Mouse (Mus musculus) liver, embryonic 14.5 days (tissue): ENCODE measurements around the gene Taf10.

Experiments
- CTCF ChIP-seq: IDR thresholded peaks from 2 replicates; pipeline ENCODE4 v1.5.1; 2016; ENCODE audit warnings: antibody characterized with exemption, low read depth, control low read depth
- EP300 ChIP-seq: IDR thresholded peaks from 2 replicates; pipeline ENCODE4 v1.6.1; 2016; ENCODE audit warnings: antibody characterized with exemption, low read depth

- TF ChIP-seq CTCF (no peak), EP300 (no peak)
Observed at GRCm38 (mm10) chr7:105753281-105753680, 9.1 kb upstream of the Taf10 start.
